Mouse (Mus musculus): ENCODE measurements around the gene Olfr1256.

Olfr1256 gene

DNA sequence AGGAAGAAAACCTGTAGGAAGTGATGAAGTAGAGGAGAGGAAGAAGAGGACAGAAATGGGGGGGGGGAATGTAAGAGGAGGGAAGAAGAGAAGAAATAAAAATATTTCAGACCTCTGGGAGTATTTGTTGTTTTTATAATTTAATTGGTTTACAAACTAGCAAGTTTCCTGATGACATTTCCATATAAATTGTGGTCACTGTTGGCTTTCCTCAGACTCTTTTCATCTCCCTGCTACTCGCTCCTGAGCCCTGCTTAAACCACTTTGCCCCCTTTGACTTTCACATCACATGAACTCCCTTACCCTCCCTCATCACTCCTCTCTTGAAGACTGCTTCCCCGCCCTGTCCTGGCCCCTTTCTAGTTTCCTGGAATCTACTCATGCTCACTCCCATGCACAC lies at the start of gene Olfr1256:
TSS of gene Olfr1256 (minus strand) at position 101 of the 400 bp plus-strand sequence.
- no peak for DNase-seq

GRCm38 (mm10) chr2:89878137-89878536 lies 36.8 kb upstream of the Olfr1256 start, which contains the start of gene Olfr1257:
TSS of gene Olfr1257 (plus strand) at chr2:89878437.
- no peak for DNase-seq

GRCm38 (mm10) chr2:89849230-89849629 lies 7.9 kb upstream of the Olfr1256 start:
- no peak for DNase-seq

DNA sequence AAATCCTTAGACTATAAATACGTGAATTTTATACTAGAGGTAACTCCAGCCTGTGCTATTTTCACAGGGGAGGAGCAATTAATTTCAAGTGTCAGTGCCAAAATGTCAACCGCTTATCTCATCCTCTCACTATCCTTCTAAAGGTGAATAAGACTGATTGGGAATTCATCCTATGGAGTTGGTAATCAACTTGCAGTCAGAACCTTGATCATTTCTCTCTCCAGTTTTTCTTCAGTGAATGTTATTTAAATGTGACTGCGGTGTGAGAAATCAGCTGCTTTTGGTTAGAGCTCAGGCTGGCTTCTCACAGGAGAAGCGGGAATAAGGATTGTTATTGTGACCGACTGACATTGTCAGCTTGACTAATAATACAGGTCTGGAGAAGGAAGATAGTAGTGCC lies 6.8 kb upstream of the Olfr1256 start, which contains the start of gene Olfr48:
TSS of gene Olfr48 (minus strand) at position 101 of the 400 bp plus-strand sequence.
- no peak for DNase-seq

DNA sequence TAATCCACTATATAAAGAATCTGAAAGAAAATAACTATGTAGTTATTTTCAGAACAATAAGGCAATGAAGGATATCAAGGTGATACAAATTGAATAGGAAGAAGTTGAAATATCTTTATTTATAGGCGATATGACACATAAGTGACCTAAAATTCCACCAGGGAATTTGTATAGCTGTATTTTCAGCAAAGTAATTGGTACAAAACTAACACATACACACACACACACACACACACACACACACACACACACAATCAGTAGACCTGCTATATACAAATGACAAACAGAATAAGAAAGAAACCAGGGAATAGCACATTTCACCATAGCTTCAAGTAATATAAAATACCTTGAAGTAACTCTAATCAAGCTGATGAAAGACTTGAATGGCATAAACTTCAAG lies 21.1 kb downstream of the Olfr1256 start:
- no peak for DNase-seq

DNA sequence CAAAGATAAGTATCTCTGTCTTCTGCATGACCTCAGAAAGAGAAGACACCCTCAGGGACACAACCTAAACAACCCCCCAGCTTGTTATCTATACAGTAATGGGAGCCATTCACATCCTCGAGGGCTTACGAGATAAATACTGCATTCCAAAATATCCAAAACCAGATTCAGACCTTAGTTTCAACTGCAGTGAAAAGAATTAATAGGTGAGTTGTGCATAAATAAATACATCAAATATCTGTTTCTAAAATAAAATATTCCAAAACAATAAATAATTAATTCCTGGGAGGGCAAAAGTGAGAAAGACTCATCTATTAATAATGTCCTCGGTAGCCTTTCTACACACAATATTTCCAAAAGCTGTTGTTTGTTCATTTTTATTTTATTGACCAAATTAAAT lies 29.6 kb downstream of the Olfr1256 start, which contains the start of gene Olfr1255:
TSS of gene Olfr1255 (plus strand) at position 301 of the 400 bp plus-strand sequence.
- DNase-seq = no peak

- DNase-seq = no peak
Measured at GRCm38 (mm10) chr2:89810751-89811150, 30.6 kb downstream of the Olfr1256 start.

DNA sequence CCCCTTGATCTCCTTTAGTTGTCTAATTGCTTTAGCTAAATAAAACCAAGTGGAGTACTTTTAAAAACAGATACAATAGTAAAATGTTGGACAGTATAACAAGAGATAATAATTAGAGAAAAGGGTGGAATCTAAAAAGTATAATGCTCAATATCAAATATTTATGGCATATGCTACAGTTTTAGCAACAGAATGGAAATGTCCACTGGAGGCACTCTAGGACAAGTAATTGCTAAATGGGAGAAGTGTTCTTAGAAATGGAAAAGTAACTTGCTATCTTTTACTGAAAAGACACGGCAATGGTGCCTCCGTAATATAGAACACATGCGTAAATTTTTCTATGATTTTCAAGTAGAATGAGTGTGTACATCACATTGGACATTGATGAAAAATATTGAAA lies 41.8 kb downstream of the Olfr1256 start:
- no peak for DNase-seq

DNA sequence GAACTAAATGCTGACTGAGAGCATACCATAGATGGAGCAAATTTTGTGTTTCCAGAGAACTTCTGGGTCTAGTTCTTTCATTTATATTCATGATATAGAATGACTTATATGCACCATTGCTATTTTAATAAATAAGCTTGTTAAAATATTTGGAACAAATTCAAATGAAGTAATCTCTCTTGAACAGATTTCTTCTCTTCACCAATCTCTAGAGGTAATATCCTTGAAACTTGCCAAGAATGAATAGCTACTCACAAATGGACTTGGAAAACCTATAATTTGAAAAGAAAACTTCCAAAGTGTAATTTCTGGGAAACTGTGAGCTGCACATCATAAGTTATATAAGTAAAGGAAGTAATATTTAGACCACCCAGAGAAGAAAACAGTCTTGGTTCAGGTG lies 47.8 kb downstream of the Olfr1256 start, which contains the start of gene Olfr1254:
TSS of gene Olfr1254 (minus strand) at position 101 of the 400 bp plus-strand sequence.
- DNase-seq = no peak

Measured in cerebellum, postnatal 10 days (tissue).